Mouse (Mus musculus): ENCODE results near the gene Synrg. TPM values are rescaled to one million over a fixed set of nuclear protein-coding genes. Genes with fewer than 3 reads are reported as not detected.

The Synrg gene
- polyA plus RNA-seq, 1 experiment: 4.8 TPM

DNA sequence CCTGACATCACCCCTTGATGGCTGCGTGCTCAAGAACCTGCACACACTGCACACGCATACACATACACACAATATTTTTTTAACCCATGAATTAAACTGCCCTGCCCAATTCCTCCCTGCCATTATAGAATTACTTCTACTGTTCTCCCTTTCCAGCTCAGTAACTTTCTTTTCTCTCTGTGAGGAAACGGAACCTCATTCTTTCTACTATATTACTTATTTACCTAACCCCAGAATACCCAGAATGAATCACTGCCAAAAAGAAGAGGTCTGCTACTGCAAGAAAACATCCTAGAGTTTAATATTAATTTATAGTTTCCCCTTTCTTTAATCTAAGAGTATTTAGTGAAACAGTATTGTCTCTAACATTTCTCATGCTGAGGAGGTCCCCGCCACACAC is 30.9 kb upstream of the Synrg start:
- Histone ChIP-seq H3K27me3 (ENCODE audit: control insufficient read depth, insufficient read depth, insufficient read length) (peaks cover 13% of the 10 kb centered on the region), H3ac (ENCODE audit: control insufficient read depth, insufficient read length, low read depth) (no peak overlapping the region), H3K4me3 (ENCODE audit: insufficient read depth, poor library complexity, severe bottlenecking) (no peak overlapping the region), H3K79me3 (ENCODE audit: low read depth) (no peaks in the 10 kb centered on the region), H3K36me3 (ENCODE audit: control insufficient read depth, insufficient read depth) (no peaks in the 10 kb centered on the region), H3K79me2 (ENCODE audit: control insufficient read depth, insufficient read depth) (no peaks in the 10 kb centered on the region)
- TF ChIP-seq CTCF (IDR thresholded peaks at IDR 0.05; ENCODE audit: control insufficient read depth, insufficient read depth, insufficient read length) (no peak), USF1 (IDR thresholded peaks at IDR 0.05; ENCODE audit: low read depth) (no peak), MYOG (IDR thresholded peaks at IDR 0.05; ENCODE audit: control insufficient read depth, extremely low read depth, insufficient read length) (no peak), FOSL1 (IDR thresholded peaks at IDR 0.05; ENCODE audit: insufficient read depth, low read length, poor library complexity, severe bottlenecking) (no peak), MYOD1 (IDR thresholded peaks at IDR 0.05; ENCODE audit: control insufficient read depth, insufficient read length, low read depth) (no peak), CEBPB (IDR thresholded peaks at IDR 0.05; ENCODE audit: low read depth) (no peak), MAX (IDR thresholded peaks at IDR 0.05) (no peak)

DNA sequence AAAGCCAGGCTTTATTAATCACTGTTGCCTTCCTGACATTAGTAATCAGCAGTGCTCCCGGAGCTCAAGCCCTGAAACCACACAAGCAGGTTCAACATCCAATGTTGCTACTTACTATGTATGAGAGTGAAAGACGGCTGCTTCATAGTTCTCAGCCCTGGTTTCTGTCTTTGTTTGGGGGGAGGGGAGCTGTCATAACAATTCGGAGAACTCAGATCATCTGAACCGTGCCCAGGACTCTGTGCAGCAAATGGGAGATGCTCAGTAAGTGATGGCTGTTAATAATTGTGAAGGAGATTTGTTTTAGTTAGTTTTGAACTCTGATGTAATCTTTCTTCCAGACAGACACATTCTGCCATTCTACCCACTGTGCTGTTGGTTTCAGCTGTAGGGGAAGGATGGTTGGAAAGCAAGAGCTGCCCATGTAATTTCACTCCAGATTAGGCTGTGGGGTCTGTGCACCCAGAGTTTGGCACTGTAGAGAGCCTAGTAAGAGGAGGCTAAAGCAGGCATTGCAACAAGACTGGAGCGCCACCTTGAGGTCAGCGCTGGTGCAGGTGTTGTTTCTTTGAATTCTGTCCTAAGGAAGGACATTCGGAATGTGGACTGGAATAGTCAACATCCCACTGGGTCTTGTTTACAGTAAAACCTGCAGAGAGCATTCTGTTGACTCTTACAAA is 28.1 kb upstream of the Synrg start:
- TF ChIP-seq CTCF (IDR thresholded peaks at IDR 0.05; ENCODE audit: control insufficient read depth, insufficient read depth, insufficient read length) (no peak), FOSL1 (IDR thresholded peaks at IDR 0.05; ENCODE audit: insufficient read depth, low read length, poor library complexity, severe bottlenecking) (no peak), MAX (IDR thresholded peaks at IDR 0.05) (no peak), CEBPB (IDR thresholded peaks at IDR 0.05; ENCODE audit: low read depth) (no peak), MYOG (IDR thresholded peaks at IDR 0.05; ENCODE audit: control insufficient read depth, extremely low read depth, insufficient read length) (no peak), USF1 (IDR thresholded peaks at IDR 0.05; ENCODE audit: low read depth) (no peak)
- no peaks in the 10 kb centered on the region for H3K79me3 ChIP-seq (ENCODE audit: low read depth)
- no peak overlapping the region for H3ac ChIP-seq (ENCODE audit: control insufficient read depth, insufficient read length, low read depth)
- H3K4me3 ChIP-seq (ENCODE audit: insufficient read depth, poor library complexity, severe bottlenecking): no peak overlapping the region
- peaks cover 3% of the 10 kb centered on the region for H3K27me3 ChIP-seq (ENCODE audit: control insufficient read depth, insufficient read depth, insufficient read length)
- no peaks in the 10 kb centered on the region for H3K79me2 ChIP-seq (ENCODE audit: control insufficient read depth, insufficient read depth)
- H3K36me3 ChIP-seq (ENCODE audit: control insufficient read depth, insufficient read depth): no peaks in the 10 kb centered on the region

DNA sequence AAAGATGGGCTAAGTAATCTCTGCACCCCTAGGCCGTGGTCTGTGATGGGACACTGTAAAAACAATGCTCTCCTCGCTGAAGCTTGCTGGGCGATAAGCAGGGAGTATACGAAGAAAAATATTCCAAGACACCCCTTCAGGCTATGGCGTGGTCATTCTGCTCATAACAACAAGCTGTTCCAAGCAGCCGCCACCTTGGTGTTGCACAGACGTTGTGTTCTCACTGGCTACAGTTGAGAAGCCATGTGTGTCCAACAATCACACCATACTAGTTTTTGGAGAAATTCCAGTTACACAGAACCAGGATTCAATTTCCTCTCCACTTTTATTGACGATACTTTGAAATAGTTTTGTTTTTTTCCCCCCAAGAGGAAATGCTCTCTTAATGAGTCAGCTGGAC is 25.7 kb upstream of the Synrg start:
- H3K36me3 ChIP-seq (ENCODE audit: control insufficient read depth, insufficient read depth): peaks cover 6% of the 10 kb centered on the region
- TF ChIP-seq CTCF (IDR thresholded peaks at IDR 0.05; ENCODE audit: control insufficient read depth, insufficient read depth, insufficient read length) (no peak), MYOD1 (IDR thresholded peaks at IDR 0.05; ENCODE audit: control insufficient read depth, insufficient read length, low read depth) (no peak), FOSL1 (IDR thresholded peaks at IDR 0.05; ENCODE audit: insufficient read depth, low read length, poor library complexity, severe bottlenecking) (no peak), USF1 (IDR thresholded peaks at IDR 0.05; ENCODE audit: low read depth) (no peak), MYOG (IDR thresholded peaks at IDR 0.05; ENCODE audit: control insufficient read depth, extremely low read depth, insufficient read length) (no peak), CEBPB (IDR thresholded peaks at IDR 0.05; ENCODE audit: low read depth) (no peak), MAX (IDR thresholded peaks at IDR 0.05) (no peak)
- peaks cover 3% of the 10 kb centered on the region for H3K27me3 ChIP-seq (ENCODE audit: control insufficient read depth, insufficient read depth, insufficient read length)
- H3K79me3 ChIP-seq (ENCODE audit: low read depth): peaks cover 14% of the 10 kb centered on the region
- H3K79me2 ChIP-seq (ENCODE audit: control insufficient read depth, insufficient read depth): peaks cover 17% of the 10 kb centered on the region
- no peak overlapping the region for H3K4me3 ChIP-seq (ENCODE audit: insufficient read depth, poor library complexity, severe bottlenecking)
- H3ac ChIP-seq (ENCODE audit: control insufficient read depth, insufficient read length, low read depth): no peak overlapping the region

DNA sequence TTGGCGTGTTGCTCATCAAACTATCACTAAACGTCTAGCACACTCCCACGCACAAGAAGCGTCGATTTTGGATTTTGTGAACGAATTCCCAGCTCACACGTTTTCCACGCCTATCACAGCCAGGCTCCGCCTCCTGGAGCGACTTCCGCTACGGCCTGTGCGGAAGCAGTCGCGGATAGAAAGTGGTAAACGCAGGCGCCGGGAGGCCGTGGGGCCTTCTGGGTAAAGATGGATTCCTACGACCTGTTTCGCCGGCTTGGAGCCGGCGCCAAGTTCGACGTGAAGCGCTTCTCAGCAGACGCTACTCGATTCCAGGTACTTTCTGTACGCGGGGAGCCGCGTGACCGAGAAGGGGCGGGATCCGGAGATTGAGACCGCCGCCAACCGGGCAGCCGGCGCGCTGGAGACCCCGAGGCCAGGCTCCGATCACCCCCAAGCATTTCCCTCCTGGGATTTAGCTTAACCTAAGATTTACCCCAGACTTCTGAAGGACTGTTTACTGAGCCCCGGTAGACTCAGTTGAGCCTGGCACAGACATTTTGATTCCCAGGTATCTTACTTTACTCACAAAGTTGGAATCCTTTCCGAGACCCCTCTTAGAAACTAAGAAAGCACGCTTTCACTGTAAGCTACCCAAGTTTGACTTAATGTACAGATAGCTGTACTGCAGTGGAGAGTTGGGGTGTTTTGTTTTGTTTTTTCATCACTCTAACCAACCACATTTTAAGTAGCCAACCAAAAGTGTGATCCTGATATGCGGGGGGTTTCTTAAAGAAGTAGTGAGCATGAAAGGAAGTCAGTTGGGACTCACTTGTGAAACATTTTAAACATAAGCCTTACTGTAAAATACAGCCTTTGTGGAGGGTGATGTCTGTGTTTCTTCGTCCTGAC is 22.0 kb upstream of the Synrg start, which contains the start of gene Ddx52:
Gene Ddx52 (plus strand): TSS at position 113 of the 891 bp plus-strand sequence.
- Histone ChIP-seq H3K79me2 (ENCODE audit: control insufficient read depth, insufficient read depth) (peaks cover 25% of the 10 kb centered on the region), H3K79me3 (ENCODE audit: low read depth) (peaks cover 16% of the 10 kb centered on the region), H3K36me3 (ENCODE audit: control insufficient read depth, insufficient read depth) (peaks cover 42% of the 10 kb centered on the region), H3K4me3 (ENCODE audit: insufficient read depth, poor library complexity, severe bottlenecking) (peak within 1 kb of the TSS; percentile 81), H3K27me3 (ENCODE audit: control insufficient read depth, insufficient read depth, insufficient read length) (no peaks in the 10 kb centered on the region), H3ac (ENCODE audit: control insufficient read depth, insufficient read length, low read depth) (peak within 1 kb of the TSS; percentile 93)
- TF ChIP-seq MYOG (IDR thresholded peaks at IDR 0.05; ENCODE audit: control insufficient read depth, extremely low read depth, insufficient read length) (no peak), MAX (IDR thresholded peaks at IDR 0.05) (peak; percentile 96), USF1 (IDR thresholded peaks at IDR 0.05; ENCODE audit: low read depth) (no peak)

DNA sequence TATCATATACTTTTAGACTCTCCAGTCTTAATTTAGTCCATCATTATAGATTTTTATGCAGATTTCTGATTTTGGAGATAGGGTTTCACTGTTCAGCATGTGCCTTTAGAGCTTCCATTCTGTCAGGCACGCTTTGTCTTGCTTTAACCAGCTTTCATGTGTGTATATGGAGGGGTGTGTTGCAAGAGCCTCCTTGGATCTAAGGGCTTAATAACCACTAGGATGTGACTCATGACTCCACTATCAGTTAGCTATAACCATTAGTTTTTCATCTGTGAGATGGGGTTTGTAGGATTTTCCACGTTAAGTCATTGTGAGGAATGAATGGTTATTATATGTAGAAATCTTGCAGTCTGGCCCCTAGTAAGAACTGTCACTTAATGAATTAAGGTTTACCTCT is 7.4 kb upstream of the Synrg start:
- no peak overlapping the region for H3ac ChIP-seq (ENCODE audit: control insufficient read depth, insufficient read length, low read depth)
- no peak for TF ChIP-seq CTCF (IDR thresholded peaks at IDR 0.05; ENCODE audit: control insufficient read depth, insufficient read depth, insufficient read length)
- TF ChIP-seq FOSL1 (IDR thresholded peaks at IDR 0.05; ENCODE audit: insufficient read depth, low read length, poor library complexity, severe bottlenecking): no peak
- peak; percentile 65 for TF ChIP-seq CEBPB (IDR thresholded peaks at IDR 0.05; ENCODE audit: low read depth)
- H3K36me3 ChIP-seq (ENCODE audit: control insufficient read depth, insufficient read depth): peaks cover 99% of the 10 kb centered on the region
- no peaks in the 10 kb centered on the region for H3K27me3 ChIP-seq (ENCODE audit: control insufficient read depth, insufficient read depth, insufficient read length)
- no peaks in the 10 kb centered on the region for H3K79me2 ChIP-seq (ENCODE audit: control insufficient read depth, insufficient read depth)
- no peaks in the 10 kb centered on the region for H3K79me3 ChIP-seq (ENCODE audit: low read depth)
- no peak overlapping the region for H3K4me3 ChIP-seq (ENCODE audit: insufficient read depth, poor library complexity, severe bottlenecking)
